Mouse (Mus musculus): ENCODE measurements at regions not wholly inside any gene's neighbourhood (a gene's known extent, or its start where the extent isn't known, plus 50 kb on each side); places are given as distances from the start of the nearest gene placed in this dataset.
"Not testable (repeated sequence)": the region's sequence is repeated elsewhere in the genome, so short reads cannot be mapped to it uniquely, and the experiment has no call there.

DNA sequence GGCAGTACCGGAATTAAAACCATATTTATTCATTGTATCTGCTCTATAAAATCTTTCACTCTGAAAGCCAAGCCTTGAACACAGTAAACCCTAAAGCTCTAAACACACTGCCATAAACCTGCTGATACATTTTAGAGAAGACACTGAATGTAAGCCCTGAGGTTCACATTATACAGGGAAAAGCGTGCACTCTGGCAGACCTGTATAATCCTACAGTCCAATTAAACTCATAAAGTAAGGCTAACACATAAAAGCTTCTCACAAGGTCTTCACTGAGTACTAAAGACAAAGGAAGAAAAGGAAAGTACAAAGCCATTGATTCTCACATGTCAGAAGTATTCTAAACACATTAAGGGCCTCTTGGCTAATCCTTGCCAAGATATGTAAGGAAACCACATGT lies 302.8 kb downstream of the Cylc2 start:
- DNase-seq (ENCODE audit: low spot score in 2 of 2), result no peak

GRCm38 (mm10) chr4:51519750-51520149 lies 303.3 kb downstream of the Cylc2 start:
- DNase-seq (ENCODE audit: low spot score in 2 of 2), result no peak

GRCm38 (mm10) chr4:51545419-51545818 lies 328.9 kb downstream of the Cylc2 start:
- DNase-seq (ENCODE audit: low spot score in 2 of 2), result no peak

GRCm38 (mm10) chr4:51559693-51560092 lies 343.2 kb downstream of the Cylc2 start:
- no peak for DNase-seq (ENCODE audit: low spot score in 2 of 2)

DNA sequence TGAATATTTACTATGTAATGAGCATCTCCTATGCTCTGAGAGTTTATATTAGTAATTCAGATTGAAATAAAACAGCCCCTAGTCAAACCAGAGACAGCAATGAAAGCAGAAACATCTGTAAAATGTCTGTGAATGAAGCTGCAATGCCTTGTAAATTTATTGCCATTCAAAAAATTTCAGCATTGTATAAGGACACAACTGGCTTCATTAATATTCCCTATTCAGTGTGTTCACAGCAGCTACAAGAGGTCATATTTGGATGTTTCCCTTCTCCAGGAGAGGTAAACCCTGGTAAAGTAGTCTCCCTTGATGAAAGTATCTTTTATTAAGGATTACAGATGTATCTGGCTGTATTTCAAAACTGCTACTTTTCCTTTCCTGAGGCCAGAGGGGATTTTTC lies 343.6 kb downstream of the Cylc2 start:
- DNase-seq (ENCODE audit: low spot score in 2 of 2), result no peak

DNA sequence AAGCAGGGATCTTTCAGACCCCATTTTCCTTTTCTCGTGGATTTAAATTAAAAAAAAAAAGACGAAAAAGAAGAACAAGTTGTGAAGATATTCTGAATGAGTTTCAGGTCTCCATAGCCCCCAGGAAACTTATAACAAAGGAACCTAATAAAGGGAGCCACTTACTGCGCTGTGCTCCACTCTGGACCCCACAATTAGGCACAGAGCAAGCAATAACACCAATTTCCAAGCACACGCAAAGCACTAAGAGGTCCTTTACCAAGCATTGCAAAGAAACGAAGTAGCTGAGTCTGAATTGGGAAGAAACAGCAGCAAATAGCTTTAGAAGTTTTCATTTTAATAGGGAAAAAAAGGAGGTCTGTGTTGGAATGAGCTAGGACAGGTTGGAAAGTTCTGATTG lies 345.9 kb downstream of the Cylc2 start:
- DNase-seq (ENCODE audit: low spot score in 2 of 2), result no peak

GRCm38 (mm10) chr4:51576456-51576855 lies 360.0 kb downstream of the Cylc2 start:
- no peak for DNase-seq (ENCODE audit: low spot score in 2 of 2)

DNA sequence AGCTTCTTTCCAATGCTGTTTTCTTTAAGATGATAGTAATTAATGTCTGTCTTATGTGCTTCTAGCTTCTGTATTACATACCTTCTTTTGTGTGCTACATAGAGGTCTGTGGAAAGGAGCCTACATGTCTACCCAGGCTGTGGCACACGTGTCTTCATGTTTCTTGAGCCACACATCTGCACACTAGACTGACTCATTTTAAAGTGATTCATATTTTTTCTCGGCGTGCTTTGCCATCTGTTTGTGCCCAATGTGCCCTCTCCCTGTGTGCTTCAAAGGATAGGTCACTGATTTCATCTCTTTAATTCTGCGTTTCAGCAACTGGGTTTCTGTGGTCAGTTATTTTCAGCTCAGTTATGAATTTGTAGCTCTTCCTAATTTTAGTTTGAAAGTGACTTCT lies 377.6 kb downstream of the Cylc2 start:
- no peak for DNase-seq (ENCODE audit: low spot score in 2 of 2)

DNA sequence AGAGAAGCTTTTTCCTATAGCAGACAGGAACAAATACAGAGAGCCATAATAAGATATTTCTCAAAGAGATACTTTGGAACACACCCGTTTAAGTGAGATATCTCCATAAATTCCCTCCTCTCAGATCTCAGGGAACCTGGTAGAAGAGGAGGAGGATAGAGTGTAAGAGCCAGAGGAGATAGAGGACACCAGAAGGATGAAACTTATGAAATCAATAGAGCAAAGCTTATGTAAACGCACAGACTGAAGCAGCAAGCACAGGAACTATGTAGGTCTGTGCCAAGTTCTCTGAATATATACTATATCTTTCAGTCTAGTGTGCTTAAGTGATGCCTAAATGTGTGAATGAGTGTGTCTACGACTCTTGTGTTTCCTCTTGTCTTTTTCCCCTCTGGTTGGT lies 381.4 kb downstream of the Cylc2 start:
- DNase-seq (ENCODE audit: low spot score in 2 of 2), result no peak

- no peak for DNase-seq (ENCODE audit: low spot score in 2 of 2)
Measured at GRCm38 (mm10) chr4:51599984-51600747, 383.7 kb downstream of the Cylc2 start.

GRCm38 (mm10) chr4:51627289-51627688 lies 410.8 kb downstream of the Cylc2 start:
- peak; percentile 21 to 26 for DNase-seq (ENCODE audit: low spot score in 2 of 2)

GRCm38 (mm10) chr4:51633471-51633870 lies 417.0 kb downstream of the Cylc2 start:
- no peak for DNase-seq (ENCODE audit: low spot score in 2 of 2)

DNA sequence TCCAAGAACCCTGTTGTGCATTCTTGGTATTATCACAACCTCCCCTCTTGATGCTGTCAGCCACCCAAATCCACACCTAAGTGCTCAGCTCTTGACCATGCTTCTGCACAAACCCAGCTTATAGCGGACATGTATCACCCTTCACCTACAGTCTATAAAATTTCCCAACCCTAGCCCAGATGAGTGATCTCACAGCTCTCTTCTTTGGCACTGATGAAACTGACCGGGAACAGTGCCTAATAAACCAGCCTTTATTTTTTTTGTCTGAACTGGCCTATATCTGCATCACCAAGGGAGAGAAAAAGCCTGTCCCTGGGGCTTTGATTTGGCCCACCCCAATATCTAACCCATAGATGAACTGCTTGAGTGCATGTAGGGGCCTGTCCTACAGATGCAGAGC lies 440.8 kb downstream of the Cylc2 start:
- DNase-seq (ENCODE audit: low spot score in 2 of 2), result no peak

DNA sequence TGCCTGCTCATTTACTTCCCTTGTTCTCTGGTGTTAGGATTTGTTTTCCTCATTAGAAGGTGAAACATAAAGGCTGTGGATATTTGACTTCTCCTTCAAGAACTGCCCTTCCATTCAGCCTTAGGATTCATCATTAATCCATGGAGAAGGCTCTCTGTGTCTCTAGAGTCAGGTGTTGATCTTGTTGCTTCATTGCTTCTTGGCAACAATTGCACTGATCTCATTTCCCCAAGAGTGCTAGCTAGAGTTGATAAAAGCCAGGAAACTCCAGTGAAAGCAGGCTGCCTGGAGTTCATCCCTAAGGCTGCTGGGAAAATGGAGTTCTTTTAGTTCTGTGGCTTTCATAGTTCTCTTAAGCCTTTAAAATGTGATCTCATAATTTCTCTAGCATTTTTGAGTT lies 441.8 kb downstream of the Cylc2 start:
- DNase-seq (ENCODE audit: low spot score in 2 of 2), result no peak

GRCm38 (mm10) chr4:51671516-51671915 lies 455.0 kb downstream of the Cylc2 start:
- DNase-seq (ENCODE audit: low spot score in 2 of 2), result peak; percentile 46 to 61

GRCm38 (mm10) chr4:51674406-51674805 lies 457.9 kb downstream of the Cylc2 start:
- DNase-seq (ENCODE audit: low spot score in 2 of 2), result no peak

DNA sequence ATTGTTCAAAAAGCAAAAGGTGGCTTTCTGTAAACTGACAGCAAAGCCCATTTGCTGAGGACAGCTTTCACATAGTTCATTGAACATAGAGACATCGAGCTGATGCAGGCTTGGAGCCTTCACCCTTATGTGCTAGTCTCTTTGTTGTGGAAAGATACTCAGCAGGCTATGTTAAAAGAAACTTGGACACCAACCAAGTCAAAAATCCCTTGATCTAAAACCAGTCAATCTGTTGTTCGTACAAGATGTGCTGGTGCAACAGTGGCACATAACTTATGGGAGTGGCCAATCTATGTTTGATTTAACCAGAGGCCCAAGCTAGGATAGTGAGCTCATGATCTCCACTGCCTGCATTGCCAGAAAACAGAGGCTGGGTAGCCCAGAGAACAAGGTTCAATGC lies 462.6 kb downstream of the Cylc2 start:
- DNase-seq (ENCODE audit: low spot score in 2 of 2), result no peak

- DNase-seq (ENCODE audit: low spot score in 2 of 2), result not testable (repeated sequence)
Measured at GRCm38 (mm10) chr4:51683345-51683744, 466.9 kb downstream of the Cylc2 start.

DNA sequence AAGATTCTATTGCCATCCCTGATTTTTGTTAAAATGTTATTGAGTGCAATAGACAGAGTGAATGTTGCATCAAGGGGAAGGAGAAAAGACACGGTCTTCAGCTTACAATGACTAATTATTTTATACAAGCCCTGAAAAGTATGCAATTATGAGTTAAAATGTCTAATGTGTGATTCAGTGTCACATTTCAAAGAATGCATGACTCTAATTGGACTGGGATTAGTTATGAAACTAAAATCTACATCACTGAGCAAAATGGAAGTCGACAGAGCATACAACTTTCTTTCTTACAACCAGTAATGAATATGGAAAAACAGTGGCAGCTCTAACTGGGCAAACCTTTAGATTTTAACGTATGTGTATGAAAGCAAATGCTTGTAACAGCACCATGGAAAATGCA lies 470.2 kb downstream of the Cylc2 start:
- DNase-seq (ENCODE audit: low spot score in 2 of 2), result no peak
